Mouse (Mus musculus): ENCODE measurements at regions not wholly inside any gene's neighbourhood (a gene's known extent, or its start where the extent isn't known, plus 50 kb on each side); places are given as distances from the start of the nearest gene placed in this dataset.

GRCm38 (mm10) chr3:134629166-134630134 is 199.4 kb upstream of the Tacr3 start:
- Histone ChIP-seq H3K27ac (0 out of 2 replicates have a peak overlapping the region, but pooled peaks have one; percentile 41), H3K27me3 (no peaks in the 10 kb centered on the region), H3K4me3 (no peak overlapping the region), H3K4me1 (peaks cover 3% of the 10 kb centered on the region), H3K9me3 (replicated peaks) (no peaks in the 10 kb centered on the region), H3K4me2 (replicated peaks) (peak overlapping the region; percentile 32; the same call in 1 of the 2 replicates), H3K9ac (no peak overlapping the region), H3K36me3 (no peaks in the 10 kb centered on the region)
- WGBS, result 34% methylated on average over 16 of the region's 16 CpGs
- peak; percentile 77 for ATAC-seq (ENCODE audit: low FRiP score)

DNA sequence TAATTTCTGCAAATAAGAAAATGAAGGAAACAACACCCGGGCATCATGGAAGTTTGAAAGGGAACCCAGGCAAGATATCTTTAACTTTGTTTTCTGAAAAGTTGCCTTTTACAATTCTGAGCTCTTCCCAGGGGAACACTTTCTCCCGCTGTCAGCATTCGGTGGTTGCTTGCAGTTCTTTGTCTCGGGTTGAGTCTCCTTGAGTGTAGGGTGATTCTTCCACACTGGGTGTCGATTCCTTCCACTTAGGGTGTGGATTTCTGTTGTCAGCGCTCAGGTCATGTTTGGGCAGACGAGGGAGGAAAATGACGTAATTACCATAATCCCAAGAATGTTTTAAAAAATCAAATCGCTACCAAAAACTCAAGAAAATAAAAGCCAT is 198.7 kb upstream of the Tacr3 start:
- H3K4me3 ChIP-seq, result peak overlapping the region; percentile 17; the same call in 1 of the 2 replicates
- ATAC-seq (ENCODE audit: low FRiP score), result no peak
- H3K4me2 ChIP-seq (replicated peaks), result peak overlapping the region; percentile 16; the same call in 1 of the 2 replicates

DNA sequence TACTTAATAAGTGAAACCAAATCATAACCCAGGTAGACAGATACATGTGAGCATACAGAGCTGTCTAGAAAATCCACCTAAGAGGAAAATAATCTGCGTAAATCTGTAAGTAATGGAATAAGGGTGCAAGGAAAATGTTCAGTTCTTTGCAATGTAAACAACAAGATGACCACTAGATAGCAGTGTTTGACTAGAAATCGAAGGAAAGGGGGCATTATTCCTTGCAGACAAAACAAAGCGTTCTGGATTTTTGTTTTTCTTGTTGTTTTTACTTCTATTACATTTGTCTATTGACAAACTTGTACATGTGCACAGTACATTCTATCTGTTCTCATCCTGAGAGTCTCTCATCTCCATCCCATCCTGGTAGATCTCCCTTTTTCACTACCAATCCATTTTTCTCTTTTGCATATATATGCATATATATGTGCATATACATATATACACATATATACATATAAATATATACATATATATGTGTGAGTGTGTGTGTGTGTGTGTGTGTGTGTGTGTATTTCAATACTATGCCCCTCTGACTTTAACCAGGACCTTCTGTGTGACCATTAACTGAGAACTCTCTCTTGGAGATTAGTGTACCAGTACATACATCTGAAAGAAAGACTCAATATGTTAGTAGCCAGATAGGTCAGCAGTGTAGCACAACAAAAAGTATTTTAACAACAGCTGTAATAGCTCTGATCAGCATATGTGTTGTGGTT is 179.9 kb upstream of the Tacr3 start:
- Histone ChIP-seq H3K4me2 (replicated peaks) (no peak overlapping the region), H3K9ac (no peak overlapping the region), H3K4me1 (no peaks in the 10 kb centered on the region), H3K27me3 (no peaks in the 10 kb centered on the region), H3K27ac (no peak overlapping the region), H3K9me3 (replicated peaks) (no peaks in the 10 kb centered on the region), H3K36me3 (no peaks in the 10 kb centered on the region), H3K4me3 (no peak overlapping the region)
- no peak for ATAC-seq (ENCODE audit: low FRiP score)
- 57% methylated on average over 3 of the region's 3 CpGs for WGBS

More for the DNA sequence above, 198.7 kb upstream of the Tacr3 start:
- WGBS, result 45% methylated on average over 9 of the region's 9 CpGs
- Histone ChIP-seq H3K36me3 (no peaks in the 10 kb centered on the region), H3K27ac (no peak overlapping the region), H3K4me1 (peaks cover 3% of the 10 kb centered on the region), H3K9me3 (replicated peaks) (no peaks in the 10 kb centered on the region), H3K27me3 (no peaks in the 10 kb centered on the region), H3K9ac (no peak overlapping the region)

- no peaks in the 10 kb centered on the region for H3K27me3 ChIP-seq
- H3K4me1 ChIP-seq, result no peaks in the 10 kb centered on the region
- H3K9ac ChIP-seq, result no peak overlapping the region
- ATAC-seq (ENCODE audit: low FRiP score), result peak; percentile 66; the same call in 1 of the 2 replicates
- H3K4me2 ChIP-seq (replicated peaks), result no peak overlapping the region
- WGBS, result 44% methylated on average over 4 of the region's 4 CpGs
- no peak overlapping the region for H3K27ac ChIP-seq
- H3K9me3 ChIP-seq (replicated peaks), result no peaks in the 10 kb centered on the region
- no peaks in the 10 kb centered on the region for H3K36me3 ChIP-seq
- no peak overlapping the region for H3K4me3 ChIP-seq
Observed at GRCm38 (mm10) chr3:134654051-134654450, 174.8 kb upstream of the Tacr3 start.

DNA sequence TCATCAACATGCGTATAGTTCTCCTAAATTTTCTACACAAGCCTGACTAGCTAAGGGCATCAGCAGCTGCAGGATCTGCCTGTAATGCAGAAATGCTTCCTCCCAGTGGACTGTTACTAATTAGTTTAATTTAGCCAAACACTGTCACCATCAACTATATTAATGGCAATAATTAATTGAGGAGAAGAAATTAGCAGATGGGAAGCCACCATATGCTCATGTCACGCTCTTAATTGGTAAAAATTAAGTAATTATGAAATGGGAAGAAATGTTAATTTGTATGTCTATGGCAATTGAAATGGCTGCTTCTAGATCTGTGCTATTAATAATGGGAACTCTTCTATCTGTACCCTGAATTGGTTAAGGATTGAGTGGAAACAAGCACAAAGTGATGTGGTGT is 133.9 kb upstream of the Tacr3 start:
- Histone ChIP-seq H3K27me3 (no peaks in the 10 kb centered on the region), H3K9me3 (replicated peaks) (no peaks in the 10 kb centered on the region), H3K36me3 (no peaks in the 10 kb centered on the region), H3K4me1 (no peaks in the 10 kb centered on the region), H3K4me2 (replicated peaks) (no peak overlapping the region), H3K9ac (no peak overlapping the region), H3K27ac (no peak overlapping the region), H3K4me3 (no peak overlapping the region)
- WGBS, result 79% methylated on average over 2 of the region's 2 CpGs
- peak; percentile 85 for ATAC-seq (ENCODE audit: low FRiP score)

DNA sequence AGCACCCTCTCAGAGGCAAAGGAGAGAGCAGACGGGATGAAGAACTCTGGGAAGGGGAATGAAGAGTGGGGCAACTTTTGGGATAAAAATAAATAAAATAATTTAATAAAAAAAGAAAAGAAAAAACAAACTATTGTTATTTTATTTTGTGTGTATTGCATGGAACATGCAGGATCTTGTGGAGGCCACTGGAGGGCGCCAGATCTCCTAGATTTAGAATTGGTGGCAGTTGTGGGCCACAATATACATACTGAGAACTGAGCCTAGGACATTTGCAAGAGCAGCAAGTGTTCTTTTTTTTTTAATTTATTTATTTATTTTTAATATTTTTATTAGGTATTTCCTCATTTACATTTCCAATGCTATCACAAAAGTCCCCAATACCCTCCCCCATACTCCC is 110.2 kb upstream of the Tacr3 start:
- Histone ChIP-seq H3K36me3 (no peaks in the 10 kb centered on the region), H3K9ac (no peak overlapping the region), H3K27me3 (no peaks in the 10 kb centered on the region), H3K4me2 (replicated peaks) (no peak overlapping the region), H3K4me3 (no peak overlapping the region), H3K27ac (no peak overlapping the region), H3K9me3 (replicated peaks) (no peaks in the 10 kb centered on the region), H3K4me1 (no peaks in the 10 kb centered on the region)
- ATAC-seq (ENCODE audit: low FRiP score), result no peak
- 33% methylated on average over 2 of the region's 2 CpGs for WGBS

- ATAC-seq (ENCODE audit: low FRiP score), result no peak
- WGBS, result 97% methylated on average over 1 of the region's 1 CpGs
Observed at GRCm38 (mm10) chr3:134735684-134736083, 93.1 kb upstream of the Tacr3 start.

DNA sequence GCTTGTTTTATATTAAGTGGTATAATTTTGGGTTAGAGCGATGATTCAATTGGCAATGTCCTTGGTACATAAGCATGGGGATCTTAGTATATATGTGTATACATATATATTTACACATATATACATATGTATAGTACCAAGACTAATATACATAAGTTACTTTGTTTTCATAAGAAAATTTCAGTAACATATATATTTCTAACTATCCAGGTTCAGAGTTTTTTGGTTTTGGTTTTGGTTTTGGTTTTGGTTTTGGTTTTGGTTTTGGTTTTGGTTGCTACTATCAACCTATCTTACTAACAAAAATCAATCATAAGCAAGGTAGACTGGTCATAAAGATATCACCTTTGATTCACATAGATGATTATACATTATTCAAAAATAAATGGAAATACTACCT is 67.7 kb upstream of the Tacr3 start:
- no peak overlapping the region for H3K4me2 ChIP-seq (replicated peaks)
- no peak overlapping the region for H3K9ac ChIP-seq
- H3K36me3 ChIP-seq, result no peaks in the 10 kb centered on the region
- H3K4me1 ChIP-seq, result no peaks in the 10 kb centered on the region
- H3K4me3 ChIP-seq, result no peak overlapping the region
- H3K27me3 ChIP-seq, result no peaks in the 10 kb centered on the region
- no peaks in the 10 kb centered on the region for H3K9me3 ChIP-seq (replicated peaks)
- no peak for ATAC-seq (ENCODE audit: low FRiP score)
- H3K27ac ChIP-seq, result no peak overlapping the region
- 100% methylated on average over 1 of the region's 1 CpGs for WGBS

More at GRCm38 (mm10) chr3:134735684-134736083, 93.1 kb upstream of the Tacr3 start:
- H3K27ac ChIP-seq, result no peak overlapping the region
- H3K36me3 ChIP-seq, result no peaks in the 10 kb centered on the region
- H3K4me2 ChIP-seq (replicated peaks), result no peak overlapping the region
- no peaks in the 10 kb centered on the region for H3K9me3 ChIP-seq (replicated peaks)
- no peak overlapping the region for H3K4me3 ChIP-seq
- no peaks in the 10 kb centered on the region for H3K4me1 ChIP-seq
- H3K27me3 ChIP-seq, result no peaks in the 10 kb centered on the region
- H3K9ac ChIP-seq, result no peak overlapping the region

DNA sequence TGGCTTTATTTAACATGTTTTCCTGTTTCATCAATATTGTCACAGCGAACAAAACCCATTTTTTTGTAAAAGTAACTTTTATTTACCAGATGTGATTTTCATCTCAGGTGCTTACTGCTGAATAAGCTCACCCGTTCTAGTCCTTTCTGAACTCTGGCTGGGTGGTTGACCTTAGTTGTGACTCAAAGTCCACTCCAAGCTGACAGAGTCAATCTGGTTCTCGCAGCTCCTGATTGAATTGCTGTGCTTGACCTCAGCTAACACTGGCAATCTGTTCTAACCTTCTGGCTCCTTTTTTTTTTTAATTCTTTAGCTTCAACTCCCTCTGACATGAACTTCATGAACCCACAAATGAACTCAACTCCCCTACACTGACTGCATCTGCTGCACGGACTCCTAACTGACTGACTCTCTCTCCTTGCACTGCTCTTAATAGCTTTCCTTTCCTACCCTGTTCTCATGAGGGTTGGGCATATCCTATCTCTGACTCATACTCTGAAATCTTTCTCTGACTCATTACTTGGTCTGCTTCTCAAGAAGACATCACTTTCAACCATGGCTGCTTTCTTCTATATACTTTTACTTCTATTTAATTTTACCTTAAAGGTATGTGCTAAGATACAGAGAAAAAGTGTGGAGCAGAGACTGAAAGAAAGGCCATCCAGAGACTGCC is 65.4 kb upstream of the Tacr3 start:
- Histone ChIP-seq H3K4me2 (replicated peaks) (no peak overlapping the region), H3K36me3 (no peaks in the 10 kb centered on the region), H3K4me1 (no peaks in the 10 kb centered on the region), H3K9me3 (replicated peaks) (no peaks in the 10 kb centered on the region), H3K9ac (no peak overlapping the region), H3K27me3 (no peaks in the 10 kb centered on the region), H3K4me3 (no peak overlapping the region), H3K27ac (no peak overlapping the region)
- WGBS, result 86% methylated on average over 4 of the region's 4 CpGs
- no peak for ATAC-seq (ENCODE audit: low FRiP score)

Data from hindbrain, embryonic 12.5 days (tissue).